Mouse (Mus musculus): ENCODE measurements at regions not wholly inside any gene's neighbourhood (a gene's known extent, or its start where the extent isn't known, plus 50 kb on each side); places are given as distances from the start of the nearest gene placed in this dataset.
A peak's percentile ranks its signal among the peaks of the same experiment; 100 is the strongest.

DNA sequence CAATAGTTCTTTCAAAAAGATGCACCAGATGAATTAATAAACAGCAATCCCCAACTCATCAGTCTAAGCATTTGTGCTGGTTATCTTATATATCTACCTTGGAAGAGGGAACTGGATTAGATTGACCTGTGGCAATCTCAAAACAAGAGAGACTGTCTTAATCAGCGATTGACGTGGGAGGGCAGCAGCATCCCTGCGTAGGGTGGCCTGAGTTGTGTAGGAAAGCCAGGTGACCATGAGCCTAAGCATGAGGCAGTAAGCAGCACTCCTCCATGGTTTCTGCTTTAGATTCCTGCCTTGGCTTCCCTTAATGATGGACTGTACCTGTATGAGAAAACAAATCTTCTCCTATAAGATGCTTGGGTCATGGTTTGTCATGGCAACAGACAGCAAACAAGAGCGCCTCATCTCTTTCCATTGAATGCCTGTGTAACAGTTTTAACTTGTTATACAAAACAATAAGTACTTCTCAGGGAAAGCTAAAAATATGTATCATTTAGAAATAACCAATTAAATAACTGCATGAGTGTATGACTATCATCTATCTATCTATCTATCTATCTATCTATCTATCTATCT lies 1311.5 kb upstream of the A1bg start:
- TF ChIP-seq CTCF (IDR thresholded peaks at IDR 0.05 in 2 of 3, conservative IDR thresholded peaks at IDR 0.05 in 1 of 3; ENCODE audit: control insufficient read depth in 1 of 3, insufficient read depth in 1 of 3, low read depth in 2 of 3, low read length in 3 of 3, poor library complexity in 1 of 3, severe bottlenecking in 1 of 3), result no peak
- TF ChIP-seq MYC (IDR thresholded peaks at IDR 0.05; ENCODE audit: low read depth, low read length), result no peak
- peak in 1 of 2 experiments; percentile 59; a peak in 2 of 4 replicates for TF ChIP-seq POLR2A (IDR thresholded peaks at IDR 0.05; ENCODE audit: control insufficient read depth in 1 of 2, insufficient read depth in 1 of 2, low read depth in 1 of 2, low read length in 2 of 2, poor library complexity in 1 of 2)
- no peak for TF ChIP-seq SIN3A (IDR thresholded peaks at IDR 0.05; ENCODE audit: low read length)
- TF ChIP-seq POLR2AphosphoS2 (IDR thresholded peaks at IDR 0.05; ENCODE audit: low read length), result peak; percentile 79
- no peak for TF ChIP-seq GABPA (IDR thresholded peaks at IDR 0.05; ENCODE audit: low read depth, low read length)
- TF ChIP-seq TCF12 (IDR thresholded peaks at IDR 0.05; ENCODE audit: low read depth, low read length), result no peak
- no peak for TF ChIP-seq UBTF (IDR thresholded peaks at IDR 0.05; ENCODE audit: borderline replicate concordance, insufficient read depth, low read depth, low read length)
- no peak for TF ChIP-seq JUND (IDR thresholded peaks at IDR 0.05; ENCODE audit: low read depth, low read length)
- TF ChIP-seq MAX (IDR thresholded peaks at IDR 0.05; ENCODE audit: low read length), result no peak
- TF ChIP-seq GATA1 (IDR thresholded peaks at IDR 0.05; ENCODE audit: low read depth, low read length), result peak; percentile 27; the same call in 1 of the 2 replicates
- no peak for TF ChIP-seq BHLHE40 (IDR thresholded peaks at IDR 0.05; ENCODE audit: borderline replicate concordance, low read depth, low read length)
